Mouse (Mus musculus) frontal cortex, postnatal 10 days (tissue): ENCODE results near the gene Frmd4a.
"Not testable (repeated sequence)": the region's sequence is repeated elsewhere in the genome, so short reads cannot be mapped to it uniquely, and the experiment has no call there.

Experiments used
- DNase-seq, 2 experiments: peaks; one replicate each; pipeline ENCODE4 v3.0.0; 2022; ENCODE audit warnings: low spot score in 2 of 2, mixed read lengths in 1 of 2

Gene Frmd4a

DNA sequence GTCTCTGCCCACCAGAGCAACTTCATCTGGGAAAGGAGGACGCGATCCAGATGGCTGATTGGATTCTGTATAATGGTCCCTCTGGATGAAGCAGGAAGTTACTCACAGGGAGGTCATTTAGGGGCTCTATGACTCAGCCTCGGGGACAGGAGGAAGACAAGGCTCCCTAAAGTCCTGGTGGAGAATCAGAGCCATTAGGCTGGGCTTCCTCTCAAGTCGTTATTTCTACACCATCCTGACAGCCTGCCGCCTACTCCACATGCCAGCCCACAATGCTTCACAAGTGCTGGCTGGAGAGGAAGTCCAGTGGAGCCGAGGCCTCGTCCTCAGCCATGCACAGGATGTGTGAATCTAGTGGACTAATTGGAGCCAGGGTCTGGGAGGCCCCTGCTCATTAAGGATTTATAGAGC lies 537.7 kb downstream of the Frmd4a start:
- DNase-seq, result no peak

- no peak for DNase-seq
These were observed 538.7 kb downstream of the Frmd4a start for GRCm38 (mm10) chr2:4556188-4556587.

DNA sequence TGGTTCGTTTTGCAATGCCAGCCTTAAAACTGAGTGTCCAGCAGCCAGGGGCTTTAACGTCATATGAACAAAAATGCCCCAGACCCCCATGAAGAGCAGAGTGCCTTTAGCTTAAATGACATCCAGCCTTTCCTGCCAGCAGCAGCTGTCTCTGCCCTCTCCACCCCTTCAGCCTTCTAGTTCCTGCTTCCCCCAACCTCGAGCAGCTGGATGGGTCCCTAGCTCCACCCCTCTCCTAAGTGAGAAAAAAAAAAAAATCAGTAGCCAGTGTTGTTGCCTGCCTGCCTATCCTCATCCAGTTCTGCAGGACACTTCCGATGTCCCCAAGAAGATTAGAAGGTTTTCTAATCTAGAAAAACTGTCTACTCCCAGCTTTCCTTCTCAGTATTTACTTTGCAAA lies 539.5 kb downstream of the Frmd4a start:
- no peak for DNase-seq

DNA sequence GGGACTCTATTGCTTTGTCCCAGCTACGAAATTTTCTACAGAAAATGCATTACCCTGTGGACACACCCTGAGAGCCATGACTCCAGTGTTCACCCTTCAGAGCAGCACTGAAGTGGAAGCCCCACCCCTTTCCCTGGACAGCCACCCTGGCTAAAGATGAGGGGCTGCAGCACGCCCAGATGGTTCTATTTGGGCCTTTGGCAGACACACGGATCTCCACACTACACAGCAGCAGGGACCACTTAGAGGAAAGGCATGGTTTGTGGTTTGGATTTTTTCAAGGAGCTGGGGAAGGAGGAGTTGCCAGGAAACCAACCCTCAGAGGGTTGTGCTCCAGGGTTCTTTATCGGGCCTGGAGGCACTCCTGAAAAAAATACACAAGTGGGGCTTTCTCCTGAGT lies 539.9 kb downstream of the Frmd4a start:
- no peak for DNase-seq

- no peak for DNase-seq
These were observed 541.2 kb downstream of the Frmd4a start for GRCm38 (mm10) chr2:4558651-4559203.

DNA sequence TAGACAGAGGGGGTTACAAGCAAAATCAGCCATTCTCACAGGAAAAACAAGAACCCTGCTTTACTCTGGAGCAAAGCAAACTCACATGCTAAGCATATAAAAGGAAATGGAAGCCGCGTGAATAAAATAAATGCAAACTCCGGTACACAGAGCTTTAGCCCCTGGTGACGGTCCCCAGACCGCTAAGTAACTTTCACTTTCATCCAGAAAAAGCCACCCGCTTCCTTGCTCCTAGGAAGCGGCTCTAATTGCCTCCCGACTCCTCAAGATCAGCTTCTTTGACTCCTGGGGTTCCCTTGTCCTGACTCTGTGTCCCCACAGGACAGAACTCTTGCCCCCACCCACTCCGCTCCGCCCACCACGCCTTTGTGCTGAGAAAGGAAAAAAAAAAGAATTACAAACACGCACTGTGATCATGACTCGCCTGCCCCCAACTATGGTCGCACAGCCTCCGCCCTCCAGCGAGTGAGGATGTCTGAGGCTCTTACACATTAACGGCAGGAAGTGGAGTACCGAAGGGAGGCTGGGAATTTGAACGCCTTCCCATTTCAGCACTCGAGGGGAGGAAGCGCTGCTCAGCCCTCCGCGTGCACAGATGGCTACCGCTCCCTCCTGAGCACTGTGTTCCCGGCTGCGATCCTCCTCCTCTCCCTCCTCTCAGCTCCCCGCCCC lies 541.8 kb downstream of the Frmd4a start:
- DNase-seq, result peak; percentile 74 to 75

DNA sequence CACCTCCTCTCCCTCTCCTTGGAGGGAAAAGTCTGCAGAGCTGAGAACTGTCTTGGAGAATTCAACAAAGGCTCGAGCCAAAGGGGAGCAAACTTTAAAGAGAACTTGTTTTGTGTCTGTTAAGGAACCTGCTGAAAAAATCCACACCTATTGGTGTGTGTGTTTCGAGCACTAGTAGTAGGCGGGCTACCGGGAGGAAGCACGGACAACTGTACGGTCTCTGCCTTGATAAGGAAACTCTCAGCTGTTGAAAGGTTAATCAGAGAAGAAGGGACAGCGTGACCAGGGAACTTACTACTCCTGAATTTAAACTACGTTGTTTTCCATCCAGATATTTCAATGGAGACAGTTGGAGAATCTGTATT lies 542.3 kb downstream of the Frmd4a start:
- no peak for DNase-seq

GRCm38 (mm10) chr2:4560516-4560915 lies 543.0 kb downstream of the Frmd4a start:
- not testable (repeated sequence) for DNase-seq

DNA sequence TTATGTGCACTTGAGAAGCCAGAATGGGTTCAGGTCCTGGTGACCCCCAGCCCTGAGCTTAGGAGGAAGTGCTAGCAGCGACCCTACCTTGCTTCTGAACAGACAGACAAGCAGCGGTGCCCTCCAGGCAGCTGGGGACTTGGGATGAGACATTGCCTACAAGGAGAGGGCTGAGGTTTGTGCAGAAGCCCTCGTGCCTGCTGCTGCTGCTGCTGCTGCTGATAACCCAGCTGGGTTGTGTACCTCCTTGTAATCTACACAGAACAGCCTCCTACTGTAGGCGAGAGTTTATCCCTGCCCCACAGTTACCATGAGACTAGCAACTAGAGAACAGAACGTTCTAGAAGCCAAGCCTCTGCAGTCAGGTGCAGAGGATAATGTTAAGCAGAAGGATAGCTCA lies 543.7 kb downstream of the Frmd4a start:
- no peak for DNase-seq

GRCm38 (mm10) chr2:4562373-4562772 lies 544.9 kb downstream of the Frmd4a start:
- no peak for DNase-seq

DNA sequence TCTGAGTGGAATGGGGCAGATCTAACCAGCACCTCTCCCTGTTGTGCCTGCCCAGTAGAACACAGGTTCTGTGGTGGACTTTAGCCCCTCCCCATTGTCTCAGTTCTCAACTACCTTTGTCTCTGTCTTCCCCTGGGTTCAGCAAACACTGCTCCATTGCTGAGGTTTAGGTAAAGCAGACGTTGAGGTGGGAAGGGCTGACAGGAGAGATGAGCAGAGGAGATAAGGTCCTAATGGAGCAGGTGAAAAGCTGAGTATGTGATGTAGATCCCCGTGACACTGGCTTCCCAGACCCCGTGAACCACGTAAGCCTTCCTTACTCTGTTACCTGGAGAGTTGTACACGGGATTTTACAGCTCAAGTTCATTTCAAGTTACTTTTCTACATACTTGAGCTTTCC lies 545.3 kb downstream of the Frmd4a start:
- no peak for DNase-seq

- no peak for DNase-seq
These were observed 545.8 kb downstream of the Frmd4a start for GRCm38 (mm10) chr2:4563322-4563721.

DNA sequence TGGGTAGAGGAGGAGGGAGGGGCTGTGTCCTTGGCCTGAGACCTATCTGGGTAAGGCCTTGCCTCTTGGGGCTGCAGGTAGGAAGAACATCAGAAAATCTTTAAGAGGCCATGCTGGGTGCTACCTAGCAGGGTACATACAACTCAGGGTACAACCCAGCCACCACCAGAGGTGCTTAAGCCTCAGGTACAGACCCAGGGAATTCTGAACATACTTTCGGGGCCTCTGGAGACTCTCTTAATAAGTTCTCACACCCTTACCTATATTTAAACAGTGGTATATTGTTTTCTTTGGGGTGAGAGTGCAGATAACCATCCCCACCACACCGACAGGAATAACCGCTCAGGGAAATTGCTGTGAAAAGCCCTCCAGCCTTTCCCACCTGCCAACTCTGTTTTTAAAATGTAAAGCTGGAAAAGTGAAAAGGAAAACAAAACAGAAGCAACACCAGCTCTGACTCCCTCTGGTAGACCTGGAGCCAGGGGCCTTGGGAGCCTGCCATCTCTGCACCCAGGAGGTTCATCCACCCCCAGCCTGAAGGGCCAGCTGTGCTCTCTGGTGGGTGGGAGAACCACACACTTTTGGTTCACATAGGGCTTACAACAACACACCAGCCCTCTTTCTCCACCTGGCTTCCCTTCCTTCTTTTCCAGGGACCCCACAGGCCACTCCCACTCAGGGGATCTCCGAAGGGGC lies 548.9 kb downstream of the Frmd4a start:
- DNase-seq, result no peak

DNA sequence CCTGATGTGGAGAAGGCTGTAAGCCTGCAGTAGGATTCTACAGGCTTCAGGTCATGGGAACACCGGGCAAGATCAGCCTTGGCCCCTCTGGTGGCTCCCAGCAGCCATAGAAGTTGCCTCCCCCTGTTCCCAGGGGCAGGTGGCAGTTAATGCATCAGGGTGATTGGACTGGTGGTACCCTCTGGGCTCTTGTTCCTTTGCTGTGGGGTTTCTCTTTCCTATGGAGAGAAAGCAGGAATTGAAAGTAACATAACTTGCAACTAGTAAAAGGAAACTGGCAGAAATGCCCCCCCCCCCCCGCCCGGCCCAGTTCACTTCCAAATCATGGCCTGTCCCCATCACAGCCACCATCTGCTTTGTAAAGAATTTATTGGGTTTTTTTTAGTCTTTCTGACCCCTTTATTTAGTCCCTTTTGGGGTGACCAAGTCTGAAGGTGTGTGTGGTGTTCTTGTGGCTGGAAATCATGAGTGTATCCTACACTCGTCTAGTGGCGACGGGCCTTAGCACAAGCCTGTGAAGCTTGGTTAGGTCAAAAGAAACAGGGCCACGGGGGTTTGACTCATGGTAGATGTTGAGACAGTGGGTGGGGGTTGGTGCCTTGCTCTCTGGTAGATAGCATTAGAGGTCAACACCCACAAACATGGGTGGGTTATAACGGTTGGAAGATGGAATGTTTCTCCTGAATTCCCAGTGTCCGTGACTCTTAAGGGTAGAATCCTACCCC lies 549.6 kb downstream of the Frmd4a start:
- no peak for DNase-seq

- DNase-seq, result no peak
These were observed 551.5 kb downstream of the Frmd4a start for GRCm38 (mm10) chr2:4568967-4569366.

DNA sequence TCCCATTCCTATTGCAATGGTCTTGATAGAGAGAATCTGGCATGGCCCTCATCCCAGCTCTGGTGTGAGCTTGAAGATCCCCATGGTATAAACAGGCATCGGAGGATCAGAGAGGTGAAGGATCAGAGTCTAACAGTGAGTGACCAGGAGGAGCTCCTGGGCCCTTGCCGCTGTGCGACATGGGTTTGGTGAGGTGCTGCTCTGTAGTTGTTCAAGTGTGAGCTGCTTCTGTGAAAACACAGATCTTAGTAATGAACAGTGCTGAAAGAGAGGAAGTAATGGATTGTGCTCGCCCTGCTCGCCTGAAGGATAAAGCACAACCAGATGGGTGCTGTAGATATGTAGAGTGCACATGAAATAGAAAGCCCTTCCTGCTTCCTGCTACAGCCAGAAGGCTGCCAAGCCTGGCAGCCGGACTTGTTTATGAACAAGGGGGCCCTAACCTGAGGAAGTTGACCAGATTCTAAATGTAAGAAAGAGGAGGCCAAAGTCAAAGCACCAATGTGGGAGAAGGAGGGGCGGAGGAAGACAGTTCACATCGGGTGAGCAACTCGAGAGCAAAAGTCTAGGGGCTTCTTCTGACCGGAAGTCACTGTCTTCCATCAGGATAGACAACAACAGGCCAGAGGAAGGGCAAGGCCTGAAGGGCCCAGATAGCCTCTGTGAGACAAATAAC lies 552.8 kb downstream of the Frmd4a start:
- DNase-seq, result no peak

GRCm38 (mm10) chr2:4572498-4573263 lies 555.2 kb downstream of the Frmd4a start:
- DNase-seq, result no peak

GRCm38 (mm10) chr2:4573386-4573785 lies 555.9 kb downstream of the Frmd4a start:
- DNase-seq, result no peak

GRCm38 (mm10) chr2:4574251-4574650 lies 556.7 kb downstream of the Frmd4a start:
- DNase-seq, result no peak

DNA sequence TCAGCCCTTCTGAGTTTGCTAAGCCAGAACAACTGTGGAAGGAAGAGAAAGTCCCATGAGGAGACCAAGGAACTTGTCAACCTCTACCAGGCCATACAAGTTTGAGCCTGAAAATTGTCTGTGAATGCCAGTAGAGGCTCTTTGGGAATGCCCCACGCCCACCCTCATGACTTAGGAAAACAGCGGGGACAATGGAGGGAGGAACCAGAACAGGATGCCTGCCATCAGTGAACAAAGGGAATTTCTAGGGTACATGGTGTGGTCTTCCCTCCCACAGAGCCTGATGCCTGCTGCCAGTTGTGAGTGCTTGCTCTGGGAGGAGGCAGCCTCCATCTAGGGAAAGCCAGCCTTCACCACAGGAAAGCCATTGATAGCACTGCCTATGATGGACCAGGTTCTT lies 557.6 kb downstream of the Frmd4a start:
- no peak for DNase-seq

DNA sequence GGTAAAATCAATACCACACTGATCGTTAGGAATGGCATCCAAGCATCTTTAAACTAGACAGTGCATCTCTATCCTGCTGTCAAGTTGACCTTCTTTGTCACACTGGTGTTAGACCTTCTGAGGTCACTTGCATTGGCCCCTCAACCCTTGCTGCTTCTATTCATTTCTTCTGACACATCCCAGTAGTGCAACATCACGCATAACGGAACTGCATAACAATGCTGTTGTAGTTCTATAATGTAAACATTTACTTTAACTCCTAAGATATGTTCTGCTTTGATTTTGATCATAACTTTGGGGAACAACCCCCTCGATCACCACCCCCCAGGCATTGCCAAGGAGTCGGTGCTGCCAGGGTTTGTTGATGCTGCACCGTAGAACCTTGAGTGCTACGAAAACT lies 558.5 kb downstream of the Frmd4a start:
- DNase-seq, result no peak
